24 mouse cellular contexts compared by ENCODE assay signal in the genomic region with DNA sequence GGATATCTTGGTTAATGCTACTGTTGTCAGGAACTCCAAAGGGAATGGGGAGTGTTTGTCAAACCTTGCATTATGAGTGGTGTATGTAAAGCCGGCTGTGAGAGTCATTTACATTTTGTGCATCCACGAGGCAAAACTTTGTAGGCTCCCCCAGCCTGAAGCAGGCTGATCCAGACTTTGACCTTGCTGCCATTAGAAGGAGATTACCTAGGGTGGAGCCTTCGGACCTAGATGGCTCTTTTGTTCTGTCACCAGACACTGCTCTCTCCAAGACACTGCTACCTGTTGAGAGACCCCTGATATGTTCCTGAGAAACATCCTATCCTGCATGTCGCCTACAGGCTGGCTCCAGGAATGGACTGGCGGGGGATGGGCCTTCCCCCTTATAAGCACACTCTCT.
"Had no signal": no experiment of that assay in that cellular context is flagged by ENCODE, and none has a peak within 500 bp of the region (broad histone marks: within the 10 kb centered on the region; RNA-seq: fewer than 3 reads in every experiment).

No protein-coding gene starts in this region.

- H3K4me3 ChIP-seq: heart, embryonic 13.5 days; heart, embryonic 15.5 days; hindbrain, embryonic 13.5 days; hindbrain, embryonic 15.5 days; intestine, embryonic 15.5 days; layer of hippocampus, adult 2 months; left cerebral cortex, adult 2 months; limb, embryonic 10.5 days; limb, embryonic 12.5 days had no signal

- H3K9me3 ChIP-seq: heart, embryonic 13.5 days; heart, embryonic 15.5 days; hindbrain, embryonic 13.5 days; hindbrain, embryonic 15.5 days; intestine, embryonic 15.5 days; limb, embryonic 10.5 days; limb, embryonic 12.5 days had no signal

- ATAC-seq: hindbrain, postnatal 0 days; intestine, embryonic 15.5 days; intestine, postnatal 0 days; liver, postnatal 0 days had no signal

- H3K4me1 ChIP-seq: heart, embryonic 15.5 days; hindbrain, embryonic 15.5 days; intestine, embryonic 15.5 days; limb, embryonic 12.5 days had no signal

- DNase-seq: gastrocnemius, postnatal 14 days; gastrocnemius, postnatal 36 days; heart, adult 18-20 months; heart, postnatal 14 days; heart, postnatal 36 days; kidney, adult 18-20 months; kidney, adult 8-10 months; kidney, postnatal 10 days; kidney, postnatal 25 days; kidney, postnatal 4 days; liver, postnatal 0 days had no signal

- H3K4me2 ChIP-seq: heart, embryonic 11.5 days; heart, embryonic 13.5 days; heart, embryonic 15.5 days; hindbrain, embryonic 13.5 days; hindbrain, embryonic 15.5 days; intestine, embryonic 15.5 days; limb, embryonic 12.5 days had no signal

- H3K9ac ChIP-seq: heart, embryonic 13.5 days; heart, embryonic 15.5 days; hindbrain, embryonic 13.5 days; hindbrain, embryonic 15.5 days; intestine, embryonic 15.5 days; limb, embryonic 12.5 days; liver, embryonic 14.5 days; liver, postnatal 0 days had no signal

- H3K27me3 ChIP-seq: heart, embryonic 13.5 days; heart, embryonic 15.5 days; hindbrain, embryonic 15.5 days; intestine, embryonic 15.5 days; limb, embryonic 12.5 days had no signal

- H3K27ac ChIP-seq: heart, embryonic 13.5 days; heart, embryonic 15.5 days; hindbrain, embryonic 13.5 days; hindbrain, embryonic 15.5 days; hindbrain, postnatal 0 days; intestine, embryonic 15.5 days; layer of hippocampus, adult 2 months; left cerebral cortex, adult 2 months; limb, embryonic 10.5 days; limb, embryonic 12.5 days; liver, embryonic 14.5 days had no signal

- H3K36me3 ChIP-seq: heart, embryonic 13.5 days; heart, embryonic 15.5 days; hindbrain, embryonic 13.5 days; hindbrain, embryonic 15.5 days; intestine, embryonic 15.5 days; limb, embryonic 10.5 days; limb, embryonic 12.5 days had no signal
